Mouse (Mus musculus) ES-E14 (cell line): ENCODE measurements at regions not wholly inside any gene's neighbourhood (a gene's known extent, or its start where the extent isn't known, plus 50 kb on each side); places are given as distances from the start of the nearest gene placed in this dataset.

Experiments
- CHD2 ChIP-seq: IDR thresholded peaks from 2 replicates; pipeline ENCODE4 v1.6.1; 2014; ENCODE audit warnings: mild to moderate bottlenecking, low read depth, low read length, inconsistent platforms
- HCFC1 ChIP-seq: IDR thresholded peaks from 2 replicates; pipeline ENCODE4 v1.6.1; 2012; ENCODE audit warnings: low read length, inconsistent platforms, borderline replicate concordance; ENCODE audit not compliant: insufficient read depth
- MAFK ChIP-seq: IDR thresholded peaks from 2 replicates; pipeline ENCODE4 v1.6.1; 2014; ENCODE audit warnings: mild to moderate bottlenecking, low read depth, low read length, inconsistent platforms; ENCODE audit not compliant: insufficient read depth
- ZC3H11A ChIP-seq: IDR thresholded peaks from 2 replicates; pipeline ENCODE4 v1.6.1; 2012; ENCODE audit warnings: low read depth, mild to moderate bottlenecking, inconsistent platforms, low read length, borderline replicate concordance
- ZNF384 ChIP-seq: IDR thresholded peaks from 2 replicates; pipeline ENCODE4 v1.6.1; 2012; ENCODE audit warnings: low read depth, low read length, inconsistent platforms

DNA sequence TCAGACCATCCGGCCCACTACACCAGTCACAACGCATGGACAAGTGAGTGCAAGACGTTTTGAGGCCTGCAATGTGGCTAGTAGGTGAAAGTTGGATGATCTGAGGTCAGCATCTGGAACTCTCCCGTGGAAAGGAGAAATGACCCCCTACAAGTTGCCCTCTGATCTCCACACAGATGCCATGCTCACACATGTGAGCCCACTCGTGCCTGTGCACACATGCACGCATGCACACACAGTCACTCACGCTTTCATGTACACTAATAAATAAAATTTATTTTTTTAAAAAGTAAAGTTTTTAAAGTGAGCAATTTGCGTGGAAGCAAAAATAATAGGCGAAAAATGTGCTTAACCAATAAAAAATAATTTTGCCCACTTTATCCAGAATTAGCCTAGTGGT lies 147.5 kb upstream of the Jade1 start:
- TF ChIP-seq ZNF384 = no peak
- TF ChIP-seq MAFK = no peak
- no peak for TF ChIP-seq ZC3H11A
- no peak for TF ChIP-seq HCFC1
- no peak for TF ChIP-seq CHD2
